Mouse (Mus musculus) hindbrain, postnatal 0 days (tissue): ENCODE measurements around the gene Patl2. TPM values are rescaled to one million over a fixed set of nuclear protein-coding genes. Genes with fewer than 3 reads are reported as not detected.
A peak's percentile ranks its signal among the peaks of the same experiment; 100 is the strongest.

Experiments used
- ATAC-seq: fragments of 200-750 bp; cut with Nextera tagmentation; 2 replicates; pipeline ENCODE4 v1.8.0; 2017; ENCODE audit warnings: mild to moderate bottlenecking, moderate TSS enrichment, moderate library complexity
- DNase-seq: peaks from one replicate; pipeline ENCODE4 v3.0.0-alpha.2; 2015; ENCODE audit warnings: low spot score
- H3K27ac ChIP-seq: fragments of 300-500 bp; sonication (generic); 2 replicates; pipeline ENCODE4 v1.5.1; 2014; ENCODE audit warnings: mild to moderate bottlenecking
- H3K27me3 ChIP-seq: fragments of 300-500 bp; sonication (generic); 2 replicates; pipeline ENCODE4 v1.6.1; 2014; ENCODE audit warnings: low read length, mixed read lengths; ENCODE audit not compliant: insufficient read depth
- H3K36me3 ChIP-seq: fragments of 300-500 bp; sonication (generic); 2 replicates; pipeline ENCODE4 v1.6.1; 2014; ENCODE audit warnings: low read length, mixed read lengths; ENCODE audit not compliant: insufficient read depth
- H3K4me1 ChIP-seq: fragments of 300-500 bp; sonication (generic); 2 replicates; pipeline ENCODE4 v1.6.1; 2014; ENCODE audit warnings: antibody characterized with exemption, low read length, mixed read lengths; ENCODE audit not compliant: insufficient read depth
- H3K4me2 ChIP-seq: fragments of 300-500 bp; sonication (generic); 2 replicates; pipeline ENCODE4 v1.6.1; 2014; ENCODE audit warnings: low read depth, mild to moderate bottlenecking, low read length, moderate library complexity, mixed read lengths
- H3K4me3 ChIP-seq: fragments of 300-500 bp; sonication (generic); 2 replicates; pipeline ENCODE4 v1.5.1; 2014; ENCODE audit warnings: low read length
- H3K9ac ChIP-seq: fragments of 300-500 bp; sonication (generic); replicated peaks from 2 replicates; pipeline ENCODE4 v1.6.1; 2014; ENCODE audit warnings: mild to moderate bottlenecking, low read length, moderate library complexity, mixed read lengths
- H3K9me3 ChIP-seq: fragments of 300-500 bp; sonication (generic); 2 replicates; pipeline ENCODE4 v1.6.1; 2016; ENCODE audit warnings: low read length, mixed read lengths
- CTCF ChIP-seq: IDR thresholded peaks from 2 replicates; pipeline ENCODE4 v1.5.1; 2016; ENCODE audit warnings: antibody characterized with exemption, control low read depth, low read depth
- WGBS: fragments of 180-500 bp; shearing (Covaris S2); extraction: QIAGEN DNeasy Blood & Tissue Kit; methylation state at CpG from one replicate; pipeline ENCODE4 v1.1.7; 2014; 5-methylcytosine and 5-hydroxymethylcytosine counted together
- polyA plus RNA-seq: library from polyadenylated mRNA; unstranded; fragments of >200 nt; fragmentation: Nextera tagmentation; extraction: Ambion mirVana; gene quantifications from 2 replicates; pipeline ENCODE4 v1.2.1, GENCODE M21; 2015
- total RNA-seq: library from RNA; depleted of rRNA; stranded (reverse); fragments of >200 nt; gene quantifications from 2 replicates; pipeline ENCODE4 v1.2.3, GENCODE M21; 2014

Patl2 gene
- total and polyA plus RNA-seq, 2 experiments from 2014 or later: 0.09 TPM; not detected in 1

- Histone ChIP-seq H3K36me3 (no peaks in the 10 kb centered on the region), H3K4me2 (no peak within 1 kb of the TSS)
Measured at GRCm38 (mm10) chr2:122160680-122161079, 25.3 kb downstream of the Patl2 start, which contains the start of gene Trim69. Trim69 (plus strand) TSS chr2:122160700.

DNA sequence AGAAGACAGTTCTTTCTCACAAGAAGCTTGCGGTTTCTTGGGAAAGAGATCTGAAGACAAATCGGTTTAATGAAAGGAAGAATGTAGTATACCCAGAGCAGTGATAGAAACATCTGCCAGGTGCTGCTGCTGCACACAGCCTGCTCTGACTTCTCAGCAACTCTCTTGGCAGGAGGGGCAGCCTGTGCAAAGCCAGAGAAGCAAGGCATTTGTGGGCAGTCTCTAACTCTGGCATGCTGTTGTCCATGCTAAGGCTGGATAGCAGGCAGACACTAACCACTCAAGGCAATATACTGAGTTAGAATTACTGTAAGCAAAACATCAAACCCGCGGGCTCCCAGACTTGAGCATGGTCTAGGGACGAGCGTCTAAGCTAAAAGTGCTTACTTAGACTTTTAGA, 26.3 kb downstream of the Patl2 start:
- Histone ChIP-seq H3K4me3 (no peak overlapping the region), H3K9ac (no peak overlapping the region), H3K9me3 (no peaks in the 10 kb centered on the region), H3K36me3 (no peaks in the 10 kb centered on the region), H3K4me2 (no peak overlapping the region), H3K4me1 (no peaks in the 10 kb centered on the region), H3K27me3 (no peaks in the 10 kb centered on the region), H3K27ac (no peak overlapping the region)
- DNase-seq (no peak), ATAC-seq (no peak)
- TF ChIP-seq CTCF: no peak
- 92% methylated on average over 6 of the region's 6 CpGs for WGBS

More at GRCm38 (mm10) chr2:122160680-122161079, 25.3 kb downstream of the Patl2 start, which contains the start of gene Trim69:
- H3K4me1 ChIP-seq: no peaks in the 10 kb centered on the region
- no peak within 1 kb of the TSS for H3K27ac ChIP-seq
- WGBS: 27% methylated on average over 2 of the region's 2 CpGs
- H3K4me3 ChIP-seq: no peak within 1 kb of the TSS
- H3K9ac ChIP-seq: no peak within 1 kb of the TSS
- ATAC-seq (peak; percentile 78), DNase-seq (peak; percentile 88)
- H3K9me3 ChIP-seq: no peaks in the 10 kb centered on the region
- peak; percentile 87 for TF ChIP-seq CTCF
- H3K27me3 ChIP-seq: no peaks in the 10 kb centered on the region

DNA sequence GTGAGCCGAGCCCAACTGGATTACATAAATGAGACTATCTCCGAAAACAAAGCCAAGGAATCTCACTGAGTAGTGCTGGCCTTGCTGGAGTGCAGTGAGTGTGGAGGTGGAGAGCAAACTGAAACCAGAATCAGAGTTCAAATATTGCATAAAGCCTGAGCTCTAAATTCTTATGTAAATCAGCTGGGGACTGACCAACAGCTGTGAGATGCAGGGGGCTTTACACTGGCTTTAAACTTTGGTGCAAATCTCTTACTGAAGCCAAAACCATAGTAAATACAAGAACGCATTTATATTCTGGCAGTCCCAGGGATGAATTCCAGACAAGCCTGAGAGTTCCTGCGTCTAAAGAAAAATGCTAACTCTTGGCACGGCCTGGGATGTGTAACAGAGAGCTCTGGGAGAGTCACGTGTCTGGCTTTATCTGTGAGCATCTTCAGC, 27.6 kb downstream of the Patl2 start:
- WGBS: 51% methylated on average over 6 of the region's 6 CpGs
- DNase-seq: peak; percentile 4

GRCm38 (mm10) chr2:122157561-122157960, 28.4 kb downstream of the Patl2 start:
- no peak for ATAC-seq
- H3K9ac ChIP-seq: no peak overlapping the region
- DNase-seq: no peak
- H3K4me3 ChIP-seq: no peak overlapping the region
- H3K27ac ChIP-seq: no peak overlapping the region
- H3K4me1 ChIP-seq: no peaks in the 10 kb centered on the region
- H3K27me3 ChIP-seq: no peaks in the 10 kb centered on the region
- no peak overlapping the region for H3K4me2 ChIP-seq
- H3K36me3 ChIP-seq: no peaks in the 10 kb centered on the region
- no peak for TF ChIP-seq CTCF
- no peaks in the 10 kb centered on the region for H3K9me3 ChIP-seq

More for the DNA sequence above, 27.6 kb downstream of the Patl2 start:
- ATAC-seq: no peak
- H3K9ac ChIP-seq: no peak overlapping the region
- no peaks in the 10 kb centered on the region for H3K4me1 ChIP-seq
- H3K27ac ChIP-seq: no peak overlapping the region
- TF ChIP-seq CTCF: no peak
- H3K4me2 ChIP-seq: no peak overlapping the region
- H3K27me3 ChIP-seq: no peaks in the 10 kb centered on the region
- no peak overlapping the region for H3K4me3 ChIP-seq
- no peaks in the 10 kb centered on the region for H3K9me3 ChIP-seq
- no peaks in the 10 kb centered on the region for H3K36me3 ChIP-seq

GRCm38 (mm10) chr2:122156051-122156700, 29.8 kb downstream of the Patl2 start:
- no peaks in the 10 kb centered on the region for H3K36me3 ChIP-seq
- ATAC-seq (no peak), DNase-seq (no peak)
- WGBS: 90% methylated on average over 4 of the region's 4 CpGs
- no peak overlapping the region for H3K9ac ChIP-seq
- no peak overlapping the region for H3K4me3 ChIP-seq
- no peak overlapping the region for H3K4me2 ChIP-seq
- H3K27ac ChIP-seq: no peak overlapping the region
- H3K9me3 ChIP-seq: no peaks in the 10 kb centered on the region
- no peaks in the 10 kb centered on the region for H3K27me3 ChIP-seq
- H3K4me1 ChIP-seq: no peaks in the 10 kb centered on the region
- no peak for TF ChIP-seq CTCF

DNA sequence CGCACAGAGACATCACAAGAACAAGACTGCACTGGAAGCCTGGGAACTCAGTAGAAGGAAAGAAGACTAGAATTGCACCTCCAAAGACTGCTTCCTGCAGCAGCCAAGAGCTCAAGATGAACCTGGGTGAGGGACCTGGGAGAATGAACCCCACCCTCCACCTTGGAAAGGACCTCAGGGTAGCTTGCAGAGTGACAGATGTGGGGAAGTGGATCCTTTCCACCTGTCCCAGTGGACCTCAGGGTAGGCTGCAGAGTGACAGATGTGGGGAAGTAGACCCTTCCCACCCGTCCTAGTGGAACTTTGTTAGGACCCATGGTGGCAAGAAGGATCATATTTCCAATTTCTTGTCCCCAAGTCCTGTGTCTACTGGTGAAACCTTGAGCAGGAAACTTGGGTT, 30.7 kb downstream of the Patl2 start:
- no peaks in the 10 kb centered on the region for H3K9me3 ChIP-seq
- H3K4me2 ChIP-seq: no peak overlapping the region
- DNase-seq: no peak
- no peak for TF ChIP-seq CTCF
- no peaks in the 10 kb centered on the region for H3K27me3 ChIP-seq
- WGBS: 86% methylated on average over 2 of the region's 2 CpGs
- H3K36me3 ChIP-seq: no peaks in the 10 kb centered on the region
- H3K9ac ChIP-seq: no peak overlapping the region
- no peak for ATAC-seq
- no peaks in the 10 kb centered on the region for H3K4me1 ChIP-seq
- no peak overlapping the region for H3K27ac ChIP-seq
- H3K4me3 ChIP-seq: no peak overlapping the region

DNA sequence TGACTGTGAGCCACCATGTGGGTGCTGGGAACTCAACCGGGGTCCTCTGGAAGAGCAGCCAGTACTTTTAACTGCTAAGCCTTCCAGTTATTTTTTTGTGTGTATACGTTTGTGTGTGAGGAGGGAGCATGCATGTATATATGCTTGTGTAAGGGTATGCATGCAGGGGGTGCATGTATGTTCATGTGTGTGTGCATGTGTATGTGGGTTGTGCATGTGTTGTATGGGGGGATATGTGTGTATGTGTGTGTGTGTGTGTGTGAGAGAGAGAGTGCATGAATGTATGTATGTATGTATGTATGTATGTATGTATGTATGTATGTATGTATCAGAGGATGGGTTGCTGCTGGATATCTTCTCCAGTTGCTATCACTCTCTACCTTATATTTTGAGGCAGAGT, 31.5 kb downstream of the Patl2 start:
- Histone ChIP-seq H3K9ac (no peak overlapping the region), H3K27me3 (no peaks in the 10 kb centered on the region), H3K4me3 (no peak overlapping the region), H3K4me2 (no peak overlapping the region), H3K36me3 (no peaks in the 10 kb centered on the region), H3K27ac (no peak overlapping the region), H3K4me1 (no peaks in the 10 kb centered on the region), H3K9me3 (no peaks in the 10 kb centered on the region)
- 95% methylated on average over 2 of the region's 2 CpGs for WGBS
- DNase-seq (no peak), ATAC-seq (no peak)
- TF ChIP-seq CTCF: no peak
